Mouse (Mus musculus): ENCODE results near the gene Parm1.

Parm1 gene

GRCm38 (mm10) chr5:91655263-91655662 lies 137.8 kb downstream of the Parm1 start:
- DNase-seq, result no peak

- DNase-seq, result no peak
Measured at GRCm38 (mm10) chr5:91662715-91663114, 145.3 kb downstream of the Parm1 start.

DNA sequence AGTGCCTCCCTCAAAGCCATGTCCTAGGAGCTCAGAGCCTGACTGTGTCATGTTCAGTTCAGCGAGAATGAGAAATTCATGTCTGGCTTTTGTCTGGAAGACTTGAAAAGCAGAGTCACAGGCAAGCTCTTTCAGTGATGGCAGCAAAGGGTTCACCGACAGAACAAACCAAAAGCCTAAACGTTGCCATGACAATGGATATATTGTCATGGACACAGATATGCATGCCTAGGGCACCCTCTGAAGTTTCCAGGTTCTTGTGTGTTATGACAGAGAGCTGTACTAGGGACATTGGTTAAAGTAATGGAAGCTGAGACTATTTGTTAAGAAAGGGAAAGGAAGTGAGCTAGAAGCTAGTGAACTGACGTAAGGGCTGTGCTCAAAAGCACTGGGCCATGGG lies 149.7 kb downstream of the Parm1 start:
- DNase-seq, result no peak

- DNase-seq, result no peak
Measured at GRCm38 (mm10) chr5:91669235-91669634, 151.8 kb downstream of the Parm1 start.
